Mouse (Mus musculus) limb, embryonic 10.5 days (tissue): ENCODE measurements around the gene Trnau1ap. TPM values are rescaled to one million over a fixed set of nuclear protein-coding genes. Genes with fewer than 3 reads are reported as not detected.

Source experiments
- DNase-seq: peaks from one replicate; pipeline ENCODE4 v3.0.0-alpha.2; 2017; ENCODE audit warnings: low spot score
- H3K27ac ChIP-seq: fragments of 300-500 bp; sonication (generic); 2 replicates; pipeline ENCODE4 v1.5.1; 2016; ENCODE audit warnings: mild to moderate bottlenecking
- H3K27me3 ChIP-seq: fragments of 300-500 bp; sonication (generic); 2 replicates; pipeline ENCODE4 v1.6.1; 2016; ENCODE audit warnings: low read depth, mild to moderate bottlenecking; ENCODE audit not compliant: poor library complexity, severe bottlenecking
- H3K36me3 ChIP-seq: fragments of 300-500 bp; sonication (generic); 2 replicates; pipeline ENCODE4 v1.6.1; 2016; ENCODE audit warnings: mild to moderate bottlenecking, moderate library complexity
- H3K4me1 ChIP-seq: fragments of 300-500 bp; sonication (generic); 2 replicates; pipeline ENCODE4 v1.6.1; 2016
- H3K4me3 ChIP-seq: fragments of 300-500 bp; sonication (generic); 2 replicates; pipeline ENCODE4 v1.5.1; 2016; ENCODE audit warnings: mild to moderate bottlenecking, moderate library complexity
- H3K9me3 ChIP-seq: fragments of 300-500 bp; sonication (generic); replicated peaks from 2 replicates; pipeline ENCODE4 v1.6.1; 2016; ENCODE audit warnings: mild to moderate bottlenecking
- WGBS: fragments of 180-500 bp; shearing (Covaris S2); methylation state at CpG from one replicate; pipeline ENCODE4 v1.1.7; 2016; 5-methylcytosine and 5-hydroxymethylcytosine counted together
- polyA plus RNA-seq: library from polyadenylated mRNA; unstranded; fragments of >200 nt; fragmentation: Nextera tagmentation; extraction: Ambion mirVana; gene quantifications from 2 replicates; pipeline ENCODE4 v1.2.1, GENCODE M21; 2016

The Trnau1ap gene
- polyA plus RNA-seq, 1 experiment from 2014 or later: 90.1 TPM

- Histone ChIP-seq H3K36me3 (peaks cover 3% of the 10 kb centered on the region; the same call in 1 of the 2 replicates), H3K4me3 (peak within 1 kb of the TSS; percentile 78), H3K9me3 (no peaks in the 10 kb centered on the region), H3K27me3 (no peaks in the 10 kb centered on the region), H3K27ac (peak within 1 kb of the TSS; percentile 89), H3K4me1 (peaks cover 12% of the 10 kb centered on the region)
- under 1% methylated on average over 48 of the region's 48 CpGs for WGBS
- DNase-seq: peak; percentile 97
Measured at GRCm38 (mm10) chr4:132274156-132274862, 55.0 kb downstream of the Trnau1ap start, which contains the start of gene Taf12. Gene Taf12, plus strand, starts transcription at chr4:132274375.

- Histone ChIP-seq H3K27ac (peak overlapping the region; percentile 89), H3K36me3 (peaks cover 3% of the 10 kb centered on the region; the same call in 1 of the 2 replicates), H3K27me3 (no peaks in the 10 kb centered on the region), H3K4me1 (peaks cover 12% of the 10 kb centered on the region), H3K4me3 (peak overlapping the region; percentile 78; the same call in 1 of the 2 replicates), H3K9me3 (no peaks in the 10 kb centered on the region)
- 83% methylated on average over 2 of the region's 2 CpGs for WGBS
- DNase-seq: no peak
Measured at GRCm38 (mm10) chr4:132273166-132273565, 56.2 kb downstream of the Trnau1ap start.

GRCm38 (mm10) chr4:132269740-132270560, 59.4 kb downstream of the Trnau1ap start:
- no peaks in the 10 kb centered on the region for H3K36me3 ChIP-seq
- H3K27ac ChIP-seq: peak overlapping the region; percentile 94
- peak; percentile 88 for DNase-seq
- WGBS: under 1% methylated on average over 35 of the region's 35 CpGs
- peak overlapping the region; percentile 34 for H3K4me3 ChIP-seq
- peaks cover 8% of the 10 kb centered on the region; the same call in 1 of the 2 replicates for H3K4me1 ChIP-seq
- no peaks in the 10 kb centered on the region for H3K9me3 ChIP-seq
- no peaks in the 10 kb centered on the region for H3K27me3 ChIP-seq

GRCm38 (mm10) chr4:132268871-132269739, 60.2 kb downstream of the Trnau1ap start:
- Histone ChIP-seq H3K4me3 (0 out of 2 replicates have a peak overlapping the region, but pooled peaks have one; percentile 34), H3K4me1 (peaks cover 8% of the 10 kb centered on the region; the same call in 1 of the 2 replicates), H3K27ac (no peak overlapping the region), H3K27me3 (no peaks in the 10 kb centered on the region), H3K36me3 (no peaks in the 10 kb centered on the region), H3K9me3 (no peaks in the 10 kb centered on the region)
- no peak for DNase-seq
- 19% methylated on average over 6 of the region's 6 CpGs for WGBS

- Histone ChIP-seq H3K9me3 (no peaks in the 10 kb centered on the region), H3K27ac (no peak overlapping the region), H3K27me3 (no peaks in the 10 kb centered on the region), H3K4me3 (no peak overlapping the region), H3K36me3 (no peaks in the 10 kb centered on the region), H3K4me1 (peaks cover 9% of the 10 kb centered on the region)
- WGBS: 84% methylated on average over 3 of the region's 3 CpGs
- DNase-seq: no peak
Measured at GRCm38 (mm10) chr4:132266835-132267349, 62.4 kb downstream of the Trnau1ap start.

GRCm38 (mm10) chr4:132263313-132263712, 66.0 kb downstream of the Trnau1ap start:
- Histone ChIP-seq H3K9me3 (no peaks in the 10 kb centered on the region), H3K27ac (no peak overlapping the region), H3K4me1 (peaks cover 25% of the 10 kb centered on the region), H3K4me3 (no peak overlapping the region), H3K27me3 (no peaks in the 10 kb centered on the region), H3K36me3 (no peaks in the 10 kb centered on the region)
- WGBS: 95% methylated on average over 7 of the region's 7 CpGs
- DNase-seq: no peak

- 0 out of 2 replicates have a peak overlapping the region, but pooled peaks have one; percentile 91 for H3K4me3 ChIP-seq
- H3K9me3 ChIP-seq: no peaks in the 10 kb centered on the region
- 81% methylated on average over 5 of the region's 5 CpGs for WGBS
- no peaks in the 10 kb centered on the region for H3K36me3 ChIP-seq
- H3K4me1 ChIP-seq: peaks cover 25% of the 10 kb centered on the region
- no peaks in the 10 kb centered on the region for H3K27me3 ChIP-seq
- DNase-seq: no peak
- peak overlapping the region; percentile 99 for H3K27ac ChIP-seq
Measured at GRCm38 (mm10) chr4:132262358-132262616, 67.1 kb downstream of the Trnau1ap start.

Other genes starting within 250 kb of the Trnau1ap start
- 0.16 and 0.19 TPM in 2 replicates for gene Oprd1, start 185.1 kb downstream of the Trnau1ap start, polyA plus RNA-seq
- 151 TPM in 2 replicates for gene Ythdf2, start 117.2 kb downstream of the Trnau1ap start, polyA plus RNA-seq
- gene Gmeb1, start 67.9 kb downstream of the Trnau1ap start, polyA plus RNA-seq: 48.2 and 49.0 TPM in 2 replicates
- 60.9 and 62.9 TPM in 2 replicates for gene Taf12, start 55.2 kb downstream of the Trnau1ap start, polyA plus RNA-seq
- 0.68 and 1.4 TPM in 2 replicates for gene Rab42, start 26.2 kb downstream of the Trnau1ap start, polyA plus RNA-seq
- gene Rcc1, start 24.1 kb upstream of the Trnau1ap start, polyA plus RNA-seq: 162 and 192 TPM in 2 replicates
- 22.8 and 27.9 TPM in 2 replicates for gene Phactr4, start 93.0 kb upstream of the Trnau1ap start, polyA plus RNA-seq
- gene Med18, start 134.4 kb upstream of the Trnau1ap start, polyA plus RNA-seq: 37.2 and 40.6 TPM in 2 replicates
- gene Sesn2, start 181.0 kb upstream of the Trnau1ap start, polyA plus RNA-seq: 10.9 and 11.7 TPM in 2 replicates
- 1,005 and 1,007 TPM in 2 replicates for gene Atpif1, start 204.1 kb upstream of the Trnau1ap start, polyA plus RNA-seq
- gene Dnajc8, start 206.0 kb upstream of the Trnau1ap start, polyA plus RNA-seq: 213 and 229 TPM in 2 replicates
- gene Ptafr, start 234.5 kb upstream of the Trnau1ap start, polyA plus RNA-seq: 0.20 and 0.25 TPM in 2 replicates